Mouse (Mus musculus) CH12.LX (cell line): ENCODE results near the gene Cish.

Experiments used
- MAZ ChIP-seq: IDR thresholded peaks from 2 replicates; pipeline ENCODE4 v1.6.1; 2012; ENCODE audit warnings: low read depth, mild to moderate bottlenecking, inconsistent platforms, low read length, improper control_type of control experiment, moderate library complexity
- POLR2AphosphoS2 ChIP-seq: IDR thresholded peaks from 2 replicates; pipeline ENCODE4 v1.6.1; 2011; ENCODE audit warnings: low read depth, low read length, improper control_type of control experiment
- RCOR1 ChIP-seq: conservative IDR thresholded peaks from 2 replicates; pipeline ENCODE4 v1.6.1; 2012; ENCODE audit warnings: low read depth, mild to moderate bottlenecking, inconsistent platforms, low read length, improper control_type of control experiment
- TBP ChIP-seq: conservative IDR thresholded peaks from 2 replicates; pipeline ENCODE4 v1.6.1; 2011; ENCODE audit warnings: low read depth, low read length, improper control_type of control experiment
- ZNF384 ChIP-seq: IDR thresholded peaks from 2 replicates; pipeline ENCODE4 v1.6.1; 2012; ENCODE audit warnings: low read depth, low read length, improper control_type of control experiment, inconsistent platforms

DNA sequence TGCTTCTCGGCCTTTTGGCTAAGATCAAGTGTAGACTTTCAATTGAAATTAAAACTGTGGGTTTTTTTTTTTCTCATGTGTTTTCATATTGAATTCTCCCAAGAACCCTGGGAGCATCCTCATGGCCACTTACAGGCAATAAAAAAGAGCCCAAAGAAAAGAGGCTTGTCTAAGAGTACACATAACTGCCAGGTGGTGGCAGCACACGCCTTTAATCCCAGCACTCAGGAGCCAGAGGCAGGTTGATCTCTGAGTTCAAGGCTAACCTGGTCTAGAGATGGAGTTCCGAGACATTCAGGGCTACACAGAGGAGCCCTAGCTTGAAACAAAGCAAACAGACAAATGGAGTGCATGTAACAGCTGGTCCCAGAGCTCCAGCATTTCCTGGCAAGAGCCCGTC lies 49.7 kb upstream of the Cish start:
- TF ChIP-seq TBP (no peak), ZNF384 (no peak), RCOR1 (no peak), MAZ (no peak), POLR2AphosphoS2 (no peak)
